Mouse (Mus musculus) intestine, postnatal 0 days (tissue): ENCODE measurements around the gene Clk2. TPM values are rescaled to one million over a fixed set of nuclear protein-coding genes. Genes with fewer than 3 reads are reported as not detected.
A peak's percentile ranks its signal among the peaks of the same experiment; 100 is the strongest.

Source experiments
- ATAC-seq: fragments of 200-750 bp; cut with Nextera tagmentation; 2 replicates; pipeline ENCODE4 v1.8.0; 2017; ENCODE audit warnings: mild to moderate bottlenecking, moderate TSS enrichment, moderate library complexity
- H3K27ac ChIP-seq: fragments of 300-500 bp; sonication (generic); 2 replicates; pipeline ENCODE4 v1.5.1; 2014; ENCODE audit warnings: mild to moderate bottlenecking, low read depth, low read length, moderate library complexity
- H3K27me3 ChIP-seq: fragments of 300-500 bp; sonication (generic); replicated peaks from 2 replicates; pipeline ENCODE4 v1.6.1; 2014; ENCODE audit warnings: low read length, mixed read lengths; ENCODE audit not compliant: control insufficient read depth, insufficient read depth
- H3K36me3 ChIP-seq: fragments of 300-500 bp; sonication (generic); 2 replicates; pipeline ENCODE4 v1.6.1; 2014; ENCODE audit warnings: mild to moderate bottlenecking, moderate library complexity; ENCODE audit not compliant: control insufficient read depth, insufficient read depth
- H3K4me1 ChIP-seq: fragments of 300-500 bp; sonication (generic); replicated peaks from 2 replicates; pipeline ENCODE4 v1.6.1; 2014; ENCODE audit warnings: antibody characterized with exemption, low read length, mixed read lengths; ENCODE audit not compliant: control insufficient read depth, insufficient read depth
- H3K4me2 ChIP-seq: fragments of 300-500 bp; sonication (generic); replicated peaks from 2 replicates; pipeline ENCODE4 v1.6.1; 2014; ENCODE audit warnings: low read depth, mild to moderate bottlenecking, moderate library complexity
- H3K4me3 ChIP-seq: fragments of 300-500 bp; sonication (generic); 2 replicates; pipeline ENCODE4 v1.5.1; 2014; ENCODE audit warnings: low read depth, low read length
- H3K9ac ChIP-seq: fragments of 300-500 bp; sonication (generic); 2 replicates; pipeline ENCODE4 v1.6.1; 2014; ENCODE audit warnings: mild to moderate bottlenecking, low read depth, low read length
- H3K9me3 ChIP-seq: fragments of 300-500 bp; sonication (generic); 2 replicates; pipeline ENCODE4 v1.6.1; 2016; ENCODE audit warnings: mixed run types; ENCODE audit not compliant: control insufficient read depth
- CTCF ChIP-seq: sonication (generic); IDR thresholded peaks from 2 replicates; pipeline ENCODE4 v1.5.1; 2016; ENCODE audit warnings: low read depth, mild to moderate bottlenecking, control low read depth, antibody characterized with exemption, moderate library complexity
- WGBS: fragments of 180-500 bp; shearing (Covaris S2); extraction: QIAGEN DNeasy Blood & Tissue Kit; methylation state at CpG from one replicate; pipeline ENCODE4 v1.1.7; 2014; 5-methylcytosine and 5-hydroxymethylcytosine counted together
- polyA plus RNA-seq: library from polyadenylated mRNA; unstranded; fragments of >200 nt; fragmentation: Nextera tagmentation; extraction: Ambion mirVana; gene quantifications from 2 replicates; pipeline ENCODE4 v1.2.1, GENCODE M21; 2015

The Clk2 gene
- polyA plus RNA-seq, 1 experiment from 2014 or later = 8.6 TPM

DNA sequence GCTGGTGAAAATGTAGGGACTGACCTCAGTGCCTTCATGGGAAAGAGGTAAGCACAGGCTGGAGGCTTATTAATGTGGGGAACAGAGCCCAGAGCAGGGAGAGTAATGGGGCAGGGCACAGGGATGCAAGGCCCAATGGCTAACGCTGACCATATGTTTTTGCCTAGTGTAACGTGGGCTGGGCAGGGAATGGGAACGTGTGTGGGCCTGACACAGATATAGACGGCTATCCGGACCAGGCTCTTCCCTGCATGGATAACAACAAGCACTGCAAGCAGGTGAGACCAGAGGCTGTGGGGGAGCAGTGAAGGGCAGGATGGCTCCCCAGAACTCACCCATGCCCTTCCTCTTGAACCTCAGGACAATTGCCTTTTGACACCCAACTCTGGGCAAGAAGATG lies 56.6 kb downstream of the Clk2 start:
- H3K4me1 ChIP-seq = no peaks in the 10 kb centered on the region
- no peaks in the 10 kb centered on the region; the same call in 1 of the 2 replicates for H3K36me3 ChIP-seq
- H3K9ac ChIP-seq = no peak overlapping the region
- no peak overlapping the region for H3K4me2 ChIP-seq
- 82% methylated on average over 5 of the region's 5 CpGs for WGBS
- no peaks in the 10 kb centered on the region for H3K9me3 ChIP-seq
- ATAC-seq = no peak
- TF ChIP-seq CTCF = no peak
- H3K4me3 ChIP-seq = no peak overlapping the region
- no peaks in the 10 kb centered on the region for H3K27me3 ChIP-seq
- H3K27ac ChIP-seq = no peak overlapping the region

DNA sequence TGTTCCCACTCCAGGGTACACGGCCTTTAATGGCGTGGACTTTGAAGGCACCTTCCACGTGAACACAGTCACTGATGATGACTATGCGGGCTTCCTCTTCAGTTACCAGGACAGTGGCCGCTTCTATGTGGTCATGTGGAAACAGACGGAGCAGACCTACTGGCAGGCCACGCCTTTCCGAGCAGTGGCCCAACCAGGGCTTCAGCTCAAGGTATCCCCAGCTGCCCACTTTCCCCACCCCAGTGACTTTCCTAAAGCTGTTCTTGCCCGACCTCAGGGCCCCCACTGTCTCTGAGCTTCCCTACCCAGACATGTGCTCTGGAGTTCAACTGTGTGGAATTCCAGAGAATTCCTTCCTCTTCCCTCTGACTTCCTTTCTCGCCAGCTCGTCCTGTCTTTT lies 60.2 kb downstream of the Clk2 start:
- no peak overlapping the region for H3K4me2 ChIP-seq
- no peaks in the 10 kb centered on the region for H3K27me3 ChIP-seq
- no peak for ATAC-seq
- WGBS = 75% methylated on average over 11 of the region's 11 CpGs
- no peak overlapping the region for H3K27ac ChIP-seq
- no peak overlapping the region for H3K9ac ChIP-seq
- no peak overlapping the region for H3K4me3 ChIP-seq
- peaks cover 4% of the 10 kb centered on the region; the same call in 1 of the 2 replicates for H3K4me1 ChIP-seq
- TF ChIP-seq CTCF = no peak
- H3K9me3 ChIP-seq = no peaks in the 10 kb centered on the region
- H3K36me3 ChIP-seq = no peaks in the 10 kb centered on the region; the same call in 1 of the 2 replicates

DNA sequence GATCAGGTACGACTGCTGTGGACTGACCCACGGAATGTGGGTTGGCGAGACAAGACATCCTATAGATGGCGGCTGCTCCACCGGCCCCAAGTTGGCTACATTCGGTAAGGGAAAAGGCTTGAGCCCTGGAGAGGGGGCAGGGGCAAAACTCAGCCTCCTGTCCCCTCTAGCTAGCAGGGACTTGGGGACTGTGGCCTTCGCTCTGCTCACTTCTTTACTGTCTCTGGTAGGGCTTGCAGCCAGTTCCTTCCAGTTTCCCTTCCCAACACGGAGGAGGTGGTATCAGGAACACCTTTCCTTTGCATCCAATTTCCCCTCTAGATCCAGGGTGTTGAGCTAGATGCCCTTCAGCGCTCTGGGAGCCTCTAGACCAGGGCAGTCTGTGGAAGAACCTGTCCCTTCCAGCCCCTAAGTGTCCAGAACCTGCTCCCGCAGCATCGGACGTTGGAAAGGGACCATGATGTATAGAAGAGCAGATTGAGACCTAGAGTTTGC lies 60.8 kb downstream of the Clk2 start:
- Histone ChIP-seq H3K27ac (no peak overlapping the region), H3K9me3 (no peaks in the 10 kb centered on the region), H3K27me3 (no peaks in the 10 kb centered on the region), H3K4me2 (no peak overlapping the region), H3K4me3 (no peak overlapping the region), H3K36me3 (no peaks in the 10 kb centered on the region; the same call in 1 of the 2 replicates), H3K4me1 (peaks cover 4% of the 10 kb centered on the region; the same call in 1 of the 2 replicates), H3K9ac (no peak overlapping the region)
- no peak for TF ChIP-seq CTCF
- 67% methylated on average over 12 of the region's 12 CpGs for WGBS
- ATAC-seq = no peak

DNA sequence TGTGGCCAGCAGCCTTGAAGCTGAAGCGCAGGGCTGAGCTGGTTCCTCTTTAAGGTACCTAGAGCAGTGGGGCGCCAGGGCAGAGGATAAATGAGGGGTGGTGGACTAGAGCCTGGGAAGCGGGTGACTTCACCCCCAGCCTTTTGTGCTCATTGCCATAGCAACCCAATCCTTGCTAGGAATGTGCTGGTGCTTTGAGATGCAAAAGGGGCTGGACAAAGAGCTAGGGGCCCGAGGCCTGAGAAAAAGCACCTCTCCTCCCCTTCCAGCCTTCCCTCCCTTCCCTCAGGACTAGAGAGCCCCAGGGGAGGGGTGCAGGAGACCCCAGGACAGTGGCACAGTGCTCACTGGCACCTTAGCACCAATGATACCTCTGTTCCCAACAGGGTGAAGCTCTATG lies 61.3 kb downstream of the Clk2 start:
- H3K27ac ChIP-seq = no peak overlapping the region
- 73% methylated on average over 4 of the region's 4 CpGs for WGBS
- H3K36me3 ChIP-seq = no peaks in the 10 kb centered on the region; the same call in 1 of the 2 replicates
- H3K4me3 ChIP-seq = no peak overlapping the region
- H3K27me3 ChIP-seq = no peaks in the 10 kb centered on the region
- TF ChIP-seq CTCF = no peak
- ATAC-seq = no peak
- H3K9me3 ChIP-seq = no peaks in the 10 kb centered on the region
- no peak overlapping the region for H3K9ac ChIP-seq
- H3K4me1 ChIP-seq = peaks cover 4% of the 10 kb centered on the region; the same call in 1 of the 2 replicates
- no peak overlapping the region for H3K4me2 ChIP-seq

DNA sequence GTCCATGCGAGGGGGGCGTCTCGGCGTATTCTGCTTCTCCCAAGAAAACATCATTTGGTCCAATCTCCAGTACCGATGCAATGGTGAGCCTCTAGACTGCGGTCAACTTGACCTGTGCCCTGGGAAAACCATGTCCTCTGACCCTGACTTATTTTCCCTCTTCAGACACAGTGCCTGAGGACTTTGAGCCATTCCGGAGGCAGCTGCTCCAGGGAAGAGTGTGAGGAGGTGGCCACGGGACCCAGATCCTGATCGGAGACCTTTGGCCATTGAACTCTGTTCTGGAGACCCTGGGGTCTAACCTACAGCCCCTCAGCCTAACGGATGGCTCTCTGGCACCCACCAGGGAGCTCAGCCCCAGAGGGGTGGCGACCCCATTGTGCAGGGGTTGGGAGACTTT lies 61.8 kb downstream of the Clk2 start:
- H3K9ac ChIP-seq = no peak overlapping the region

More for the DNA sequence above, 61.8 kb downstream of the Clk2 start:
- no peak for TF ChIP-seq CTCF
- Histone ChIP-seq H3K27ac (no peak overlapping the region), H3K27me3 (no peaks in the 10 kb centered on the region), H3K4me1 (peaks cover 4% of the 10 kb centered on the region; the same call in 1 of the 2 replicates), H3K4me2 (peak overlapping the region; percentile 65; the same call in 1 of the 2 replicates), H3K36me3 (no peaks in the 10 kb centered on the region; the same call in 1 of the 2 replicates), H3K9me3 (no peaks in the 10 kb centered on the region), H3K4me3 (no peak overlapping the region)
- ATAC-seq = no peak
- WGBS = 55% methylated on average over 11 of the region's 11 CpGs

Other genes with a start within 250 kb of the Clk2 start
- 7.4 and 9.0 TPM in 2 replicates for gene Ash1l, start 214.2 kb upstream of the Clk2 start, polyA plus RNA-seq
- 91.5 and 95.9 TPM in 2 replicates for gene Dap3, start 213.6 kb upstream of the Clk2 start, polyA plus RNA-seq
- gene Rusc1, start 71.5 kb upstream of the Clk2 start, polyA plus RNA-seq = 29.0 and 32.5 TPM in 2 replicates
- not detected in 2 replicates for gene Gm43738, start 63.7 kb upstream of the Clk2 start, polyA plus RNA-seq
- 138 and 154 TPM in 2 replicates for gene Fdps, start 62.8 kb upstream of the Clk2 start, polyA plus RNA-seq
- 91.8 and 103 TPM in 2 replicates for gene Pklr, start 28.7 kb upstream of the Clk2 start, polyA plus RNA-seq
- gene Hcn3, start 4.6 kb upstream of the Clk2 start, polyA plus RNA-seq = 1.1 TPM in 2 replicates
- gene Scamp3, start 12.7 kb downstream of the Clk2 start, polyA plus RNA-seq = 80.5 and 86.3 TPM in 2 replicates
- 4.9 and 5.9 TPM in 2 replicates for gene Fam189b, start 18.3 kb downstream of the Clk2 start, polyA plus RNA-seq
- gene Gba, start 38.1 kb downstream of the Clk2 start, polyA plus RNA-seq = 140 TPM in 2 replicates
- 15.2 and 17.2 TPM in 2 replicates for gene Thbs3, start 50.4 kb downstream of the Clk2 start, polyA plus RNA-seq
- 140 and 145 TPM in 2 replicates for gene Mtx1, start 62.3 kb downstream of the Clk2 start, polyA plus RNA-seq
- 3.5 and 6.7 TPM in 2 replicates for gene Muc1, start 64.3 kb downstream of the Clk2 start, polyA plus RNA-seq
- 273 and 281 TPM in 2 replicates for gene Krtcap2, start 81.2 kb downstream of the Clk2 start, polyA plus RNA-seq
- 1.2 and 1.3 TPM in 2 replicates for gene Trim46, start 81.5 kb downstream of the Clk2 start, polyA plus RNA-seq
- gene Dpm3, start 94.6 kb downstream of the Clk2 start, polyA plus RNA-seq = 120 and 128 TPM in 2 replicates
- 57.4 and 61.8 TPM in 2 replicates for gene Slc50a1, start 105.8 kb downstream of the Clk2 start, polyA plus RNA-seq
- gene Efna1, start 116.3 kb downstream of the Clk2 start, polyA plus RNA-seq = 50.7 and 69.8 TPM in 2 replicates
- 1.4 and 1.6 TPM in 2 replicates for gene Efna3, start 158.2 kb downstream of the Clk2 start, polyA plus RNA-seq
- gene Efna4, start 173.2 kb downstream of the Clk2 start, polyA plus RNA-seq = 5.1 and 5.3 TPM in 2 replicates
- 33.9 and 37.0 TPM in 2 replicates for gene Adam15, start 185.2 kb downstream of the Clk2 start, polyA plus RNA-seq
- 10.0 and 11.5 TPM in 2 replicates for gene Dcst2, start 197.2 kb downstream of the Clk2 start, polyA plus RNA-seq
- gene Dcst1, start 200.5 kb downstream of the Clk2 start, polyA plus RNA-seq = 23.5 and 26.7 TPM in 2 replicates
- 14.3 and 20.8 TPM in 2 replicates for gene Zbtb7b, start 230.0 kb downstream of the Clk2 start, polyA plus RNA-seq
- gene Lenep, start 238.0 kb downstream of the Clk2 start, polyA plus RNA-seq = not detected in 2 replicates
- 29.2 and 32.1 TPM in 2 replicates for gene Flad1, start 247.1 kb downstream of the Clk2 start, polyA plus RNA-seq